Mouse (Mus musculus) forebrain, embryonic 14.5 days (tissue): ENCODE measurements around the gene Lfng. TPM values are rescaled to one million over a fixed set of nuclear protein-coding genes. Genes with fewer than 3 reads are reported as not detected.

Experiments used
- ATAC-seq: fragments of 200-750 bp; cut with Nextera tagmentation; 2 replicates; pipeline ENCODE4 v1.8.0; 2017; ENCODE audit warnings: mild to moderate bottlenecking, moderate library complexity
- DNase-seq: peaks from one replicate; pipeline ENCODE4 v3.0.0-alpha.2; 2015; ENCODE audit warnings: low spot score
- H3K27ac ChIP-seq: fragments of 300-500 bp; sonication (generic); 2 replicates; pipeline ENCODE4 v1.5.1; 2014; ENCODE audit warnings: low read depth, mild to moderate bottlenecking, control low read depth, low read length, moderate library complexity
- H3K27me3 ChIP-seq: fragments of 300-500 bp; sonication (generic); replicated peaks from 2 replicates; pipeline ENCODE4 v1.6.1; 2014; ENCODE audit warnings: low read length, control low read depth, mixed read lengths; ENCODE audit not compliant: control insufficient read depth, insufficient read depth
- H3K36me3 ChIP-seq: fragments of 300-500 bp; sonication (generic); 2 replicates; pipeline ENCODE4 v1.6.1; 2014; ENCODE audit warnings: low read length, control low read depth; ENCODE audit not compliant: control insufficient read depth, insufficient read depth
- H3K4me1 ChIP-seq: fragments of 300-500 bp; sonication (generic); 2 replicates; pipeline ENCODE4 v1.6.1; 2014; ENCODE audit warnings: antibody characterized with exemption, low read length, control low read depth; ENCODE audit not compliant: control insufficient read depth, insufficient read depth
- H3K4me2 ChIP-seq: fragments of 300-500 bp; sonication (generic); 2 replicates; pipeline ENCODE4 v1.6.1; 2014; ENCODE audit warnings: mild to moderate bottlenecking, control low read depth, low read length
- H3K4me3 ChIP-seq: fragments of 300-500 bp; sonication (generic); 2 replicates; pipeline ENCODE4 v1.5.1; 2014; ENCODE audit warnings: low read depth, low read length, control low read depth
- H3K9ac ChIP-seq: fragments of 300-500 bp; sonication (generic); 2 replicates; pipeline ENCODE4 v1.6.1; 2014; ENCODE audit warnings: mild to moderate bottlenecking, low read length, control low read depth, moderate library complexity
- H3K9me3 ChIP-seq: fragments of 300-500 bp; sonication (generic); replicated peaks from 2 replicates; pipeline ENCODE4 v1.6.1; 2016; ENCODE audit warnings: low read length, control low read depth, mixed read lengths; ENCODE audit not compliant: control insufficient read depth
- WGBS: fragments of 180-500 bp; shearing (Covaris S2); extraction: QIAGEN DNeasy Blood & Tissue Kit; methylation state at CpG from one replicate; pipeline ENCODE4 v1.1.7; 2014; 5-methylcytosine and 5-hydroxymethylcytosine counted together
- polyA plus RNA-seq: library from polyadenylated mRNA; unstranded; fragments of >200 nt; fragmentation: Nextera tagmentation; extraction: Ambion mirVana; gene quantifications from 2 replicates; pipeline ENCODE4 v1.2.1, GENCODE M21; 2014

Gene Lfng
- polyA plus RNA-seq, 1 experiment from 2014 or later, result 30.9 TPM

DNA sequence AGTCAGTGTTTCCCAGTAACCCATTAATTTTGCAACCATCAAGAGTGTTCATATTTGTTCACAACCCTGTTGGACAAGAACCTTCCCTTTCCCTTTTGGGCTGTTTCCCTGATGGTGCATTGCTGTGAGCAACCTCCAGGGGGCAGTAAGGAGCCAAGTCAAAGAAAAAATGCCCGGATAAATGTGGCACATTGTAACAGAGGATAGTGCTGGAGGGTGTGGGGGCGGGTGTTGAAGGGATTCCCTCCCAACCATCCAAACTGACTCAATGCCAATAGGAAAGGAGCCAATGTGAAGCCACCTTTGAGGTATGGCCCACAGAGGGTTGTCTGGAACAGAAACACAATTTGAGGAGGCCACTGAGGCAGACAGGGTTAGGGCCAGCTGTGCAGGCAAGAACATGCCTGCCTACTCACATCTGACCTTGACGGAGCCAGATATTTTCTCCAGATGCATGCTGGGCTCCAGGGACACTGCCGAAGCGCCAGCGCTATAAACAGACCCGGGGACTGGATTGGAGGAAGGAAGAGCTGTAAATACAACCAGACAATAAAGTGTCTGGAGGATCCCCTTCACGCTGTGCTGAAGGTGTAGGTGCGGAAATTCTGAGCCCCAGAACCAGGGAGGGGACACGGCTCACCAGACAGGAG lies 38.7 kb upstream of the Lfng start:
- Histone ChIP-seq H3K36me3 (no peaks in the 10 kb centered on the region), H3K27me3 (no peaks in the 10 kb centered on the region), H3K4me2 (no peak overlapping the region), H3K4me1 (peaks cover 2% of the 10 kb centered on the region; the same call in 1 of the 2 replicates), H3K4me3 (no peak overlapping the region), H3K27ac (no peak overlapping the region), H3K9me3 (no peaks in the 10 kb centered on the region), H3K9ac (no peak overlapping the region)
- DNase-seq (peak; percentile 65), ATAC-seq (peak; percentile 37; the same call in 1 of the 2 replicates)
- WGBS, result 58% methylated on average over 10 of the region's 10 CpGs

DNA sequence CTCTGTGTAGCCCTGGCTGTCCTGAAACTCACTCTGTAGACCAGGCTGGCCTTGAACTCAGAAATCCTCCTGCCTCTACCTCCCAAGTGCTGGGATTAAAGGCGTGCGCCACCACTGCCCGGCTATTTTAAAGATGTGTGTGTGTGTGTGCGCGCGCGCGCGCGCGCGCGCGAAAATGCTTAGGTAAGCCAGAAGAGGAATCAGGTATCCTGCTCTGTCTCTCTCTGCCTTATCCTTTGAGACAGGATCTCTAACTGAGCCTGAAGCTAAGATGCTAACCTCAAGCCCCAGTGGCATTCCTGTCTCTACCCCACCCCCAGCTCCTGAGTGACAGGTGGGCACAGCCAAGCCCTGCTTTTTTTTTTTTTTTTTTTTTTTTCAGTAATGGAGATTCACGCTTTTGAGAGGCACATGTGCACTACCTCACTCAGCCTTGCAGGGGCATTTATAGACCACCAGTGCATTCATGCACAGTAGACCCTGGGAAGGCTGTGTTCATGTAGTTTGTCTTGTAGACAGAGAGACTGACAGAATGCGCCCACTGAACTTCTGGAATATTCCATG lies 38.0 kb upstream of the Lfng start:
- DNase-seq (no peak), ATAC-seq (no peak)
- no peak overlapping the region for H3K27ac ChIP-seq

DNA sequence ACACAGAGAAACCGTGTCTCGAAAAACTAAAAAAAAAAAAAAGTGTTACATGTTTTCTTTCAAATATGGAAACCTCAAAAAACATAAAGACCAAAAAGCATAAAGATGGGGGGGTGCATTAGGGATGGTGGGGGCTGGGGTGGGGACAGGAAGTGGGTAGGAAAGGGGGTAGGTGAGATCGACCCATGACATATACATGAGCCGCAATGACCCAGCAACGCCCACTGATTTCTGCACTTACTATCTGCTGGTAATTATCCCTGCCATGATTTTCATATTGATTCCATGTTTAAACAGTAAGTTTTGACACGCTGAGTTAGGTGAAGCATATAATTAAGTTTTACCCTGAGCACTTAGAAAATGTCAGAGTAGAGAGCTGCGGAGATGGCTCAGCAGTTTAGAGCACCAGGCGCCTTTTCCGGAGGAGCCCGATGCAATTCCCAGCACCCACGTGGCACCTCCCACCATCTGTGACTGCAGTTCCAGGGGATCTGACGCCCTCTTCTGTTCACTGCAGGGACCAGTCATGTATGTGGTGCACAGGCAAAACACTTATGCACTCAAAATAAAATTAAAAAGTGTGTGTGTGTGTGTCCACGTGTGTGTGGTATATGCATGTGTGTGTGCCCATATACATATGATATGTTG lies 36.8 kb upstream of the Lfng start:
- no peak overlapping the region for H3K4me3 ChIP-seq
- no peak overlapping the region for H3K27ac ChIP-seq
- no peaks in the 10 kb centered on the region for H3K36me3 ChIP-seq
- H3K9me3 ChIP-seq, result no peaks in the 10 kb centered on the region
- H3K27me3 ChIP-seq, result no peaks in the 10 kb centered on the region
- peaks cover 2% of the 10 kb centered on the region; the same call in 1 of the 2 replicates for H3K4me1 ChIP-seq
- WGBS, result 89% methylated on average over 13 of the region's 13 CpGs
- DNase-seq, result no peak
- no peak for ATAC-seq
- H3K4me2 ChIP-seq, result no peak overlapping the region
- no peak overlapping the region for H3K9ac ChIP-seq

More for the DNA sequence above, 38.0 kb upstream of the Lfng start:
- Histone ChIP-seq H3K4me3 (no peak overlapping the region), H3K27me3 (no peaks in the 10 kb centered on the region), H3K36me3 (no peaks in the 10 kb centered on the region), H3K4me2 (no peak overlapping the region), H3K9ac (no peak overlapping the region), H3K9me3 (no peaks in the 10 kb centered on the region), H3K4me1 (peaks cover 2% of the 10 kb centered on the region; the same call in 1 of the 2 replicates)
- 84% methylated on average over 16 of the region's 16 CpGs for WGBS

DNA sequence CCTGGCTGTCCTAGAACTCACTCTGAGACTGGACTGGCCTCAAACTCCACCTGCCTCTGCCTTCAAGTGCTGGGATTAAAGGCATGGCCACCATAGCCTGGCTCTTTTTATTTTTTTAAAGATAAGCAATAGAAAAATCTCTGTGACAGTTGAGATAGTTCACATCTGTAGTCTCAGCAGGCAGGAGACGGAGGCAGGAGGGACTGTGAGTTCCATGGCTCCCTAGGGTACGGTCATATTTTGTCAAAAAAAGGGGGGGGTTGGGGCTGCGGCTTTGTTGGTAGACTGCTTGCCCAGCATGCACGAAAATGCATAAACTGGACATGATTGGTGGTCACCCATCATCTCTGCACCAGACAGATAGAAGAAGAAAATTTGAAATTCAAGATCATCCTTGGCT lies 35.9 kb upstream of the Lfng start:
- ATAC-seq, result no peak

DNA sequence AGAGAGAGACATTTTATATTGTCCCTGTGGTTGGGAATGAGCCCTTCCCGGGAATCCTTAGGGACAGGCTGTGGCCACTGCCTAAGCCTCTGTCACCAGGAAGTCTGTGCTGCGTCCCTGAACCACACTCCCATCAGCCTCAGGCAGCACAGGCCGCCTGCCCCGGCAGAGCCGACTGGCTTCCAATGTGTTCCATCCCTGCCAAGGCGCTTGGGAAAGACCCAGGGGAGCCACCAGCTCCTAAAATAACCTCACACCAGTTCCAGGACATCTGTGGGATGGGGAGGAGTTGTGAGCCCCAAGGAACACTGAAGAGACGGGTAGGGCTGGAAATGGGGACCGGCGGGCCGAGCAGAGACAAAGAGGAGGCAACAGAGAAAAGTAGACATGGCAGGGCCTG lies 35.4 kb upstream of the Lfng start:
- Histone ChIP-seq H3K27me3 (no peaks in the 10 kb centered on the region), H3K4me3 (no peak overlapping the region), H3K36me3 (no peaks in the 10 kb centered on the region), H3K9me3 (no peaks in the 10 kb centered on the region), H3K9ac (no peak overlapping the region), H3K27ac (no peak overlapping the region), H3K4me1 (peaks cover 2% of the 10 kb centered on the region; the same call in 1 of the 2 replicates), H3K4me2 (no peak overlapping the region)
- DNase-seq, result no peak
- WGBS, result 69% methylated on average over 10 of the region's 10 CpGs
- ATAC-seq, result no peak

More for the DNA sequence above, 35.9 kb upstream of the Lfng start:
- no peaks in the 10 kb centered on the region for H3K9me3 ChIP-seq
- no peaks in the 10 kb centered on the region for H3K27me3 ChIP-seq
- no peaks in the 10 kb centered on the region for H3K36me3 ChIP-seq
- H3K9ac ChIP-seq, result no peak overlapping the region
- no peak for DNase-seq
- no peak overlapping the region for H3K4me2 ChIP-seq
- H3K4me1 ChIP-seq, result peaks cover 2% of the 10 kb centered on the region; the same call in 1 of the 2 replicates
- WGBS, result 87% methylated on average over 4 of the region's 4 CpGs
- H3K4me3 ChIP-seq, result no peak overlapping the region
- no peak overlapping the region for H3K27ac ChIP-seq

DNA sequence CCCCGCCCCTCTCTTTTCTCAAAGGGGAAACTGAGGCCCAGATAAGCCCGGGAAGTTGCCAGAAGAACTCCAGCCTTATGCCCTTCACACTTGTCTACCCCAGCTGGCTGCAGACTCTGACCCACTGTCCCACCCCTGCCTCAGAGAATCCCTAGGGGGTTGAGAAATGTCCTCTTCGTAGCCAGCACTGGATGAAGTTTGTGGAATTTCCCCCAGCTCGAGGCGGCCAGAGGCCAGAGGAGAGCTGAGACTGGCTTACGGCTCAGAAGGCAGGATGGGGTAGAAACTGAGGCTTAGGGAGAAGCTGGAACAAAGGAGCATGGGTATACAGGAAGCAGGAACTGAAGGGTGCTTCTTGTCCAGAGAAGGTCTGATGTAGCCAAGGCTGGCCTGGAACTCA lies 34.5 kb upstream of the Lfng start:
- H3K4me1 ChIP-seq, result peaks cover 2% of the 10 kb centered on the region; the same call in 1 of the 2 replicates
- 83% methylated on average over 6 of the region's 6 CpGs for WGBS
- no peak overlapping the region for H3K27ac ChIP-seq
- ATAC-seq (no peak), DNase-seq (no peak)
- no peak overlapping the region for H3K4me2 ChIP-seq
- no peak overlapping the region for H3K4me3 ChIP-seq
- no peak overlapping the region for H3K9ac ChIP-seq
- no peaks in the 10 kb centered on the region for H3K36me3 ChIP-seq
- H3K27me3 ChIP-seq, result no peaks in the 10 kb centered on the region
- H3K9me3 ChIP-seq, result no peaks in the 10 kb centered on the region

DNA sequence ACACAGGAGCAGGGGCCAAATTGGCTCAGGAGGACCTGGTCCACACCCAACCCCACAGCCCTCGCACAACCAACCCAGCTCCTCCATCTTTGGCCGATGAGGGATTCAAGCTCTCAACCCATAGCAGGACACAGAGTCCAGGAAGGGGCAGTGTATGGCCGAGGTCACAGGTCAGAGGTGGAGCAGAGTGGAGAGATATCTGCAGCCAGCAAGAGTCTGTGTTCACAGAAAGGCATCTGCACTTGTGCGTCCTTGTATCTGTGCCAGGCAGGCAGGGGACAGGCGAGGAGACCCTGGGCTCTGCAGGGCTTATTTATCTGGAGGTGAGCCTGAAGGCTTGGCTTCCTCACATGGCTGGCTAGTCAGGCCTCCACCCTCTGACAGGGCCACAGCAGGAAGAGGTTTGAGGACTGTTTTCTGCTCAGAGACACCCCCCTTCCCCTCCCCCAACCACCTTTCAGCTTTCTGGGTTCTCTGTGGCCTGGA lies 31.7 kb upstream of the Lfng start:
- no peak for DNase-seq
- Histone ChIP-seq H3K4me2 (no peak overlapping the region), H3K4me1 (peaks cover 10% of the 10 kb centered on the region; the same call in 1 of the 2 replicates), H3K9me3 (no peaks in the 10 kb centered on the region), H3K27me3 (no peaks in the 10 kb centered on the region), H3K27ac (no peak overlapping the region), H3K4me3 (no peak overlapping the region), H3K36me3 (no peaks in the 10 kb centered on the region), H3K9ac (no peak overlapping the region)
- ATAC-seq, result no peak
- WGBS, result 73% methylated on average over 5 of the region's 5 CpGs

DNA sequence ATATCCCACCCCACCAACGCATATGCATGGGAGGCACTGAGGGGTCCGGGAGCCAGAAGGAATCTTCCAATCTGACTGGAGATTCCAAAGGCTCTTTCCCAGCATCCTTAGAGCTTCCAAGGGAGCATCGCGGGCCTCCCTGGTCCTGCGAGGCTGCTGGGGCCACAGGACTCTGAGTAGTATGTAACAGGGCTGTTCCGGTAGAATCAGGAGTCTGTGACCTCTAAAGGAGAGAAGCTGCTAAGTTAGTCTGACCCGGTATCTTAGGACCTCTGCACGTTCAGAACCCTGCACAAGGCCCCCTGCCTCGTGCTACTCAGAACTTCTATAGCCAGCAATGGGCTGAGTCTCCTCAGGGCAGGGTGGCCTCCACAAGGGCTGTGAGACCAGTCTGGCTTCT lies 27.9 kb upstream of the Lfng start:
- Histone ChIP-seq H3K27ac (no peak overlapping the region), H3K4me2 (no peak overlapping the region), H3K4me3 (no peak overlapping the region), H3K4me1 (peaks cover 29% of the 10 kb centered on the region), H3K9me3 (no peaks in the 10 kb centered on the region), H3K27me3 (no peaks in the 10 kb centered on the region), H3K9ac (0 out of 2 replicates have a peak overlapping the region, but pooled peaks have one; percentile 21), H3K36me3 (no peaks in the 10 kb centered on the region)
- WGBS, result 19% methylated on average over 9 of the region's 9 CpGs
- no peak for DNase-seq
- ATAC-seq, result no peak
